Mouse (Mus musculus) cerebellum, adult 18-20 months (tissue): ENCODE measurements around the gene Celf5.

Source experiments
- DNase-seq, 2 experiments: peaks; one replicate each; pipeline ENCODE4 v3.0.0; 2021

Gene Celf5

DNA sequence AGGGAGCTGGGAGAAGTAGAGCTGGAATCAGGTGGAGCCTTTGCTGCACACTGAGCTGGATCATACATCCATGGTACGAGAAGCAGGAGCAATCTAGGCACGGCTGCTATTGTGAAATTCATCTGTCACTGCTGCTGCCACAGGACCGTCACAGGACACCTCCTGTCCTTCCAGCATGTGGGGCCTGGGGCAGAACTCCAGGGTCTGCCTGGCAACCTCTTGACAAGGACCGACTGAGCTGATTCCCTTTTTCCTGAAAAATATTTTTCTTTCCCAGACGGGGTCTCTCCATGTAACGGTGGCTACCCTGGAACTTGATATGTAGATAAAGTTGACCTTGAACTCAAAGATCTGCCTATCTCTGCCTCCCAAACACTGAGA, 31.2 kb downstream of the Celf5 start:
- no peak for DNase-seq

DNA sequence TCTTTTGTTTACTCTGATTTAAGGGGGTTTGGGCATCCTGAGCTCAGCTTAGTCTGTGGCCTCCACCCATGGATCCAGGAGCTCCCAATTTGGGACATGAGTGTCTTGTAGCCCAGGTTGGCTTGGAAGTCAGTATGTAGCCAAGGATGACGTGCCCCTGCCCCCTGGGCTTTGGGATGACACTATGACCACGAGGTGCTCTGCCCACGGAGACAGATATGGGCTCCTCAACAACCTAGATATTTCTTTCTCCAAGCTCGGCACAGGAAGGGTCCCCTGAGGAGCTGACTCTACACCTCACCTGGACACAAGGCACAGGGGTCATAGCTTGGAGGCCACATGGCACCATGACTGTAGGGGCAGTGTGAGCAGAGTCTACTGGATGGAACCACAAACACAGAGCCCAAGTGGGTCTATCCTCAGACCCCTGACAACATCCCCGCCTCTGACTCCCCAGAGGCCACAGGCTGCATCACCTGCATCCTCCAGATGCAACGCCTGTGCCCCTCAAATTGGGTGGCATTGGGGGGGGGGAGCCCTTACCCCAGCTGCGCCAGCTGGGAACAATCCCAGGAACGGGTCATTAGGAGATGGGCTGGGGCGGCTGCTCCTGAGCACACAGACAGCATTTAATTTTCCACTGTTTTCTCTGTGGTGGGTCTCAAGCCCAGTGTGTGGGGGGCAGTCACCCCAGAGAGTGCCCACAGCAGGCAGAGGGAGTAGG, 31.7 kb downstream of the Celf5 start:
- DNase-seq = no peak

- peak; percentile 86 to 89 for DNase-seq
Observed at GRCm38 (mm10) chr10:81450140-81450539, 32.4 kb downstream of the Celf5 start.

GRCm38 (mm10) chr10:81445516-81445915, 37.0 kb downstream of the Celf5 start:
- peak in 1 of 2 experiments; percentile 7 for DNase-seq

- DNase-seq = peak; percentile 11 to 23
Observed at GRCm38 (mm10) chr10:81441019-81441418, 41.5 kb downstream of the Celf5 start.

- DNase-seq = peak; percentile 85 to 88
Observed at GRCm38 (mm10) chr10:81435436-81435835, 47.1 kb downstream of the Celf5 start.

DNA sequence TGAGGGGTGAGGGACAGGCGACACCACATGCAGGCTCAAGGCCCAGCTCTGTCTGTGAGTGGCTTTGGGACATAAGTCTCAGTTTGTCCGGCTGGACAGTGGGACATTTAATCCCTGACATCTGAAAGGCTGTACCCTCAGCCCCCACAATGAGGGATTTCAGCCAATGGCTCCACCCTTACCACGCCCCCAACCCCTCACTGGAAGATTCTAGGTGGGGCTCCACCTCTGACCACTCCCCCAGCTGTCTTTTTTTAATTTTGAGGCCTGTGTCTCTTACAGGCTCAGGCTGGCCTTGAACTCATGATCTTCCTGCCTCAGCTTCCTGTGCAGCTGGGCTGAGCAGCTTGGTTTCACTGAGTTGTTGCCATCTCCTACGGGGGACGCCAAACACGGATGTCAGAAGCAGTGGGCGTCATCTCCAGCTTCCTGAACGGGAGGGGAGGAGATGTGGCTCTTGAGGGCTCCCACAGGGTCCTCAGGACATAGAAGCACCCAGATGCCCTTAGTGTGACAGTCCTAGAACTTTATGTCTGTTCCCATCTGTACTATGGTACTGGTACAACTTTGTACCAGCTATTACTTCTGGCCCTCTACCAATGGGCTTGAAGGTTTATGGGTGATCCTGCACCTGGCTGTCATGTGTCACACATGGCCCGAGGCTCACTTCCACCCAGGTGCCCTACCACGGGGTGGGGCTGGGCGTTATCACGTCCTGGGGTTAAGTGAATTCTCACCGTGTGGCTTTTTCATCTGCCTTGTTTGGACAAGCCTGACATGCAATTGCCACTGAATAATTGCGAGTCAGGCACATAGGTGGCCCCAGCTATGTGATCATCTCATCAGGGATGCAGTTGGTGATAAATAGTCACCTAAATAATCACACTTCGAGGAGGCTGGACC, 47.9 kb downstream of the Celf5 start:
- peak; percentile 29 to 30 for DNase-seq

GRCm38 (mm10) chr10:81433541-81434289, 48.8 kb downstream of the Celf5 start:
- DNase-seq = peak; percentile 42 to 62

DNA sequence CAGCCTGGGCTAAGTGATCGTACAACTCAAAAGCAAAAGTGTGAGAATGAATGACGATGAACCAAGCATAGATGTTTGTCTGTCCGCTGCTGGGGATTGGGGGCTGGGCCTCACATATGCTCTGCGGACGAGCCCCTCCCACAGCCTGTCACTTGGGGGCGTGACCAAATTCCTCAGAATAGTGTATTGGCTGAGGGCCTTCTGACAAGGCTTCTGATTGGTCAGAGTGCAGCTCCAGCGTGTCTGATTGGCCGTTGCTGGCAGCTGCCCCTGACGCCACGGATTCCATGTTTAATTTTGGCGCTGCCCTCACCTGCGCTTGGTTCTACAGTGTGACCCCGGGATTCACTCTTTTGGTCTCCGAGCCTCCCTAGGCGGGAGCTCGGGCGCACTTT, 49.6 kb downstream of the Celf5 start:
- DNase-seq = peak; percentile 92 to 98

- no peak for DNase-seq
Observed at GRCm38 (mm10) chr10:81432169-81432867, 50.2 kb downstream of the Celf5 start.

GRCm38 (mm10) chr10:81431526-81432168, 50.9 kb downstream of the Celf5 start:
- DNase-seq = peak; percentile 63 to 65

GRCm38 (mm10) chr10:81430831-81431525, 51.5 kb downstream of the Celf5 start:
- DNase-seq = peak; percentile 80 to 91

DNA sequence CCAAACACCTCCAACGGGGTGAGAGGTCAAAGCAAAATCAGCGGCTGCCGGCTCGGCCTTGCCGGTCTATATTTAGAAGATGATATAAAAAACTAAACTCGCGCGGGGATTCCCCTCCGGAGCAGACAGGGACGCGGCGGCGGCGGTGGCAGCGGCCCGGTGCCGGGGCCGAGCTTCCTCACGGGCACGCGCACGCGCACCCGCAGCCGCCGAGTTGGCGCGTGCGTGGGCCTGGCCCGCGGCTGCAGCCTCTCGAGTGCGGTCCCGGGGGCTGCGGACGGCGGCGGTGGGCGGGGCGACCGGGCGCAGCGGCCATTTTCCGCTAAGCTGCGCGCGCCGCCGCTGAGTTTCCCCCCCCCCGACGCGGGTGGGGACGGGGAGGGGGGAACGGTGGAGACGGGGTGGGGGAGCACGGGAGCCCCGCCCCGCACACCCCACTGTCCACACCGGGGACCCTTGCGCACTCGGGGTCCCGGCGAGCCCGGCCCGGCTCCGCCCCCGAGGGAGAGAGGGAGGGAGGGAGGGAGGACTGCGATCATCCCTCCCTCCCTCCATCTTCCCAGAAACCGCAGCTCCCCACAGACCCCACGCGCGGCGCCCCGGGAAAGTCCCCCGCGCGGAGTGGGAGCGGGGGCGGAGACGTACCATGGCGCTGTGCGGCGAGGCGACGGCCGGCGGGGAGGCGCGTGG, 52.2 kb downstream of the Celf5 start:
- peak; percentile 81 to 94 for DNase-seq

DNA sequence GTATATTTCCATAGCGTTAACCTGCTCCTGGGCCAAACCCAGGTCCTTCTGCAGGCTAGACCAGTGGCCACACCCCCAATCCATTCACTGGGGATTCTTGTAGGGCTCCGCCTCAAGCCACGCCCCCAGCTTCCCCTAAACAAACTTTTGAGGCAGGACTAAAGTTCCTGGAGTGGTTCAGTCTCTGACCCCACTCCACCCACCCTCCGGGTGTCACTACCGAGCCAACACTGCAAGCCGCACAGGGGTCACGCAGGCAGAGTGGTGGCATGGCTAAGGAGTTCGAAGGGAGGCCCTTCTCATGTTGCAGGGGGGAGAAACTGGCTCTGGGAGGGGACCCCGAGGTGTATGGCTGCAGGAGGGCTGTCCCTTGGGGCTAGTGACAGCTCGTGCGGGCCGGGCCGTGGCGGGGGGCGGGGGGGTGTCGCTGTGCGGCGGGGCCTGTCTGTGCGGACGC, 52.9 kb downstream of the Celf5 start:
- DNase-seq = peak; percentile 72 to 78

GRCm38 (mm10) chr10:81429092-81429491, 53.4 kb downstream of the Celf5 start:
- DNase-seq = peak; percentile 19 to 31

DNA sequence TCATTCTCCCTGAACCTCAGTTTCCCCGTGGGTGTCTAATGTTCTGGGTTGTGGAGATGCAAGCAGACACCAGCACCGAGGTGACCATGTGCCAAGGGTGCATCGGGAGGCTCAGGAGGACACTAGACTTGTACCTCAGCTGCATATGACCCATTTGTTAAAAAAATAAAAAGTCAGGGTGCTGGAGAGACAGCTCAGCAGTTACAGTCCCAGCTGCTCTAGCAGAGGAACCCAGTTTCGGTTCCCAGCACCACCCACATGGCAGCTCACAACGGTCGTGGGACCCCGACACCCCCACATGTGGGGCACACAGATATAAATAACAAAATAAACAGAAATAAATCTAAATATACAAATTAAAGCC, 54.0 kb downstream of the Celf5 start:
- DNase-seq = peak in 1 of 2 experiments; percentile 5

GRCm38 (mm10) chr10:81427804-81428506, 54.6 kb downstream of the Celf5 start:
- DNase-seq = peak; percentile 70 to 73

- DNase-seq = no peak
Observed at GRCm38 (mm10) chr10:81427327-81427726, 55.2 kb downstream of the Celf5 start.

GRCm38 (mm10) chr10:81426897-81427296, 55.6 kb downstream of the Celf5 start:
- peak; percentile 80 to 83 for DNase-seq

DNA sequence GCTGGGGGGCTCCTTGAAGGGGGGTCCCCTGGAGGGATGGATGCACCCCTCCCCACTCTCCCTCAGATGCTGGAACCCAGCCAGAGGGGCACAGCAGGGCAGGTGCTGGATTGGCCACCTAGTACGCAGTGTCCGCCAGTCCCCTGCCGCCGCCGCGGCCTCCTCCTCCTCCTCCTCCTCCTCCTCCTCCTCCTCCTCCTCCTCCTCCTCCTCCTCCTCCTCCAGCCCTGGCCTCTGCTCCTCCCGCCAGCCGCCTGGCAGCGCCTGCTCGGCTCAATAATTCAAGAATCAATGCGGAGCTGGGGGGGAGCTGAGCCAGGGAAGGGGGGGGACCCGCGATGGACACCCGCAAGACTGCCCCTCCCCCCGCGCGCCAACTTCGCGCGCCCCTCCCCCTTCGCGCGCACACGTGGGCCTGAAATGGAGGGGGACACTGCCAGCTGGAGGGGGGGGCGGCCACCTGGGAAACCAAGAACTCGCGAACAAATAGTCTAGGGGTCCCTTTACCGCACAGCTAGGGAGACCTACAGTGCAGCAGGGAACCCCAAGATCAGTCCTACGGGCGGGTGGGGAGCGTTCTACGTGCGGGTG, 56.3 kb downstream of the Celf5 start:
- peak; percentile 41 to 60 for DNase-seq
